Mouse (Mus musculus) 3134 (cell line): ENCODE data around the gene Guf1.

Experiments used
- DNase-seq: peaks from one replicate; pipeline ENCODE4 v3.0.0-alpha.2; 2011; ENCODE audit warnings: low spot score; ENCODE audit not compliant: insufficient read length; ENCODE audit errors: extremely low read depth

The Guf1 gene

DNA sequence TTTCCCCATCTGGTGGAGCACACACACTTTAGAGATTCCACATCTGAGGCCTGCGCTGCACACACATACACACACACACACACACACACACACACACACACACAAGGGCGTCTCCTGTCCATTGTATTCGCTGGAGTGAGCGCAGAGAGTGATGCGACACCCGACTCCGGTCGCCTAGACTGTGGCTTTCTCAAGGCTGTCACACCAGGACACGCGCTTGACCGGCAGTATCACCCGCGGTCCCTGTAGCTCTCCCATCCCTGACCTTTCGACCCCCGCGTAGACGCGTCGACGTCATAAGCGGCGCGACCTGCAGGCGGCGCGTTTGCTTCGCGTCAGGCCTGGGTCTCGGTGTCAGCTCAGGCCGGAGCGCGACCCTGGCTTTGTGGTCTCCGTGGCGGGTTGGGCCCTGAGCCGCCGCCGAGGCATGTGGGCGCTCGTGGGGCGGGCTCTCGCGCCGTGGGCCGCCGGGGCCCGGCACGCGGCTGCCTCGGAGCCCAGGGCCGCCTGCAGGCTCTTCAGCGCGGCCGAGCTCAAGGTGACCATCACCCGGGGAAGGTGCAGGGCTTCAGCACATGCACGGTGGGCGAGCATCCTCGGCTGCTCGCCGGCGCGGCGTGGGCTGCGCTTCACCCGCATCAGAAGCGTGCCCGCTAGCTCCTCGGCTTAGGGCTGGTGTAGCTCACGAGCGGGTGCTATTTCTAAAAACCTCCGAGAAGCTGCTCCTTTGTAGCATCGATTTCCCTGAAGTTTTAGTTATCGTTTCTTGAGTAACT is at the start of gene Guf1:
Gene Guf1 (plus strand): TSS at position 296 of the 776 bp plus-strand sequence.
- DNase-seq: peak; percentile 90

DNA sequence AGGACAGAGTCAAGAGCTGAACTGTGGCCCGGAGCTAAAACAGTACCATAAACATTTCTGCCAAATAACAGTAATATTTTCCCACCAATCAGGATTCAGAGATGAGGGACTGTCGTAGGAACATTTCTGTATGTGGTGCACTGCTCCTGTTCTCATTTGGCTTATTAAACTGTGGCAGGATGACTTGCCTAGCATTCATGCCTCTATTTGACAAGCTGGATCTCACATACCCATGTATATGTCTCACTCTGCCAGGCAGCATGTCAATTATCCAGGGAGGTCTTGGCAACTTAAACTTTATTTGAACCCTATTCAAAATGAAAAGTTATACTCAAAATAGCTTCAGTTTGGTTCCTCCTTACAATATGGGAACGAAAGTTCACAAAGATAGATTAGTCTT is 49.7 kb upstream of the Guf1 start:
- DNase-seq: no peak

DNA sequence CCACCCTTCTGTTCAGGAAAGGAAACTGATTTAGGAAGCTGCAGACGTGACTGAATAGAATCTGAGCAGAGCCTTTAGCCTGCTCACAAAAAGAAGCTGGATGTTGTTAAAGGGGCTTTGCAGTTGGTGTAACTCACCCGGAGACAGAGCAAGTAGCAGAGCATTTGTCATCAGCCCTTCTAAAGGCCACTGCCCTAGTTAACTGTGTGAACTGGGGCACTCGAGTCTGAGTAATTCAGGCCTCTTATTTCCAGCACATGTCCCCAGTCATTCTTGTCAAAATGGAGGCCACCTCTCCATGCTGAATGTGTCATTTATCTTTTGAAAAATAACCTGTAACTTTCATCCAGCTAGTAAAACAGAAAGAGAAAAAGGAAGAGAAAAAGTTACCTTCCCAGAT is 45.1 kb upstream of the Guf1 start:
- no peak for DNase-seq

DNA sequence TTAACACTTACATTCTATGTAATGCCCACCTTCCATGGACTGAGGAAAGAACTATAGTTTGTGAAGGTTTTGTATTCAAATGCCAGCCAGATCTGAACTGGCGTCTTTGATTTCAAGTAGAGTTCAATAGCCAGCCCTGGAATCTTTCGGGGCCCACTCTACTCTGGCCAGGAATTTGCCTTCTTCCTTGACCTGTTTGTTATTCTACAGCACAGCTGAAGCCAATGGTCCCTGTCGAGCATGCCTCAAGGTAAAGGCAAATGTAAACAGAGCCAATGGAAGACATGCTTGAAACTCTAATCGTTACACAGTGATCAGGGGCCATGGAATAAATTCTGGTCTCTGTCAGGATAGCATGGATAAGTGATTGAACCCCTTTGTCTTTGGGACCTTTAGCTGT is 44.5 kb upstream of the Guf1 start:
- no peak for DNase-seq

DNA sequence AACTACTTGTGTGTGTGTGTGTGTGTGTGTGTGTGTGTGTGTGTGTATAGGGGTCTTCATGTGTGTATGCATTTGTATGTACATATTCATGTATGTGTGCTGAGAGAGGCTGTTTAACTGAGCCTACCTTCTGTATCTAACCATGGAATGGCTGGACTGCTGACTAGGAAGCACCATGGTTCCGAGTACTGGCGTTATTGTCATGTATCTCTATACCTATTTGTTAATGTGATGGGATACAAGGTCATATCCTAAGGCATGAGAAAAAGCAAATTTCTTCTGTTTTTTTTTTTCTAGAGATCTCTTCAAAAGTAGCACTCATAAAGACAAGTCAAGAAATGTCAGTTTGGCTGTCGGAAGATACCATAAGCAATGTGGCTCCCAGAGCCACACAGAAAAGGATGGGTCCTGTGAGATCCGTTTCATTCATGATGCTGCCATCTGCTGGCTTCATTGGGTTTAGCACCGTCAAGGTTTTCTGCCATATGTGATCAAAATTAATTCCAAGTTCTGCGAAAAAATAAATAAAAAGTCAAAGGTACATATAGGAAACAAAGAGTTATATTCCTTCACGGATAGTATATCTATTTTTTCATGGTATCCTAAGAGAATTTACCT is 36.0 kb upstream of the Guf1 start:
- no peak for DNase-seq

DNA sequence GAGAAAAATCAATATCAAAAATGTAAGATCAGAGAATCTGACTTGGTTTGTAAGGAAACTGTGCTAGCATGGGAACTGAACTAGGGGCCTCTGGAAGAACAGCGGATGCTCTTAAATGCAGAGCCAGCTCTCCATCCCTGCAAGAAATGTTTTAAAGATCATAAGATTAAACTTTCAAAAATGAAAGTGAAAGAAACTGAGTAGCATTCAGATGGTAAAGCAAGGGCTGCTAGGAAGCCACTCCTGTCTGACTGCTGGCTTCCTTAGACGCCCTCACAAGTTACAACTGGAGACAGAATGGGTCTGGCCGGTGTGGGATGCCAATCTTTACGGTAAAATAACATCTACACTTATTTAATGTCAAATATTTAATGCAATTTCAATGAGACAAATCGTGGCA is 34.7 kb upstream of the Guf1 start:
- DNase-seq: peak; percentile 10

DNA sequence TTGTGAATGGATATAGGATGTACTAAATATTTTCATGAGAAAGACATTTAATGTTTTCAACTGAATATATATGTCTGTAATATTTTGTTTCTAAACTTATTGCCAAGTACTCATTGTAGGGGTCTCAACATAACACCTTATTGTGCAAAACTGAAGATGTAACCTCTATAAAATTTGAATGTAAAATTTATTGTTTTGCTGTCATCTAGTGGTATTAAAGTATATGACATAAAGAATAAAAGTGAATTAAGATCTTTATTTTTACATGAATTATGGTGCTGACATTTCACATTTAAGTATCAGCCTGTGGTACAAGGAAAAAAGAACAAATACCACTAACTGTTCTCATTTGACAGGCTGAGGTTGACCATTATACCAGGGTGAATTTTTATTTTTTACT is 32.8 kb upstream of the Guf1 start:
- no peak for DNase-seq

DNA sequence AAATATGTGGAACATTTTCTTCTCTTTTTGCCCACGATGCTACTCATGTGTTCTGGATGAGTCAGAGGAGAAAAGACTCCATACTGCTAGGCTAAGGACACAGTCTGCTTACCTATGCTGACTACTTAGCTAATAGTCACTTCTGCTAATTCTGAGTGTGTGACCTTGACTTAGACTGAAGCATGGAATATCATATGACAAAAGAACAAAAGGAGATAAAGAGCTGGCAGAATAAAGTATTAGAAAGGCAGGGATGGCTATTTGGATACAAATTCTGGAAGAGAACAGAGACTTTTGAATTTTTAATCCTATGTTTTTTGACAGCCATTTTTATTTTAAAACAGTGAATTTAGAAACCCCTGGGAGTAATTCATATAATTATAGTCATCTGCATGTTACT is 15.0 kb upstream of the Guf1 start:
- DNase-seq: no peak

DNA sequence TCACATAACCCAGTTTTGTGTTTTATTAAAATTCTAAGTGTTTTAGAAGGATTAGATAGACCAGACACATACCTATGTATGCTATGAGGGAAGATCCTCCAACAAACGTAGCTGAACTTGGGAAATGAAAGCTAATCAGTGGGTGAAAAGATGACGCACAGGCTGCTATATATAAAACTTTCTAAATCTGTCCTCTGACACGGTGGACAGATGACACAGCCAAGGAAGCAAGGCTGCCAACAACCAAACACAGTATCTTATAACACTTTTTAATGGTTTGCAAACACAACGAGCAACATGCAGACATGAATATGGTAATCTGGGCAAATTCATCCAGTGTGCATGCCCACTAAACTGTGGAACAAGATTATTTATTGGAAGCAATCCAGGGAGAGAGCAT is 14.2 kb upstream of the Guf1 start, which contains the start of gene Yipf7:
Gene Yipf7 (minus strand): TSS at position 160 of the 400 bp plus-strand sequence.
- DNase-seq: no peak

DNA sequence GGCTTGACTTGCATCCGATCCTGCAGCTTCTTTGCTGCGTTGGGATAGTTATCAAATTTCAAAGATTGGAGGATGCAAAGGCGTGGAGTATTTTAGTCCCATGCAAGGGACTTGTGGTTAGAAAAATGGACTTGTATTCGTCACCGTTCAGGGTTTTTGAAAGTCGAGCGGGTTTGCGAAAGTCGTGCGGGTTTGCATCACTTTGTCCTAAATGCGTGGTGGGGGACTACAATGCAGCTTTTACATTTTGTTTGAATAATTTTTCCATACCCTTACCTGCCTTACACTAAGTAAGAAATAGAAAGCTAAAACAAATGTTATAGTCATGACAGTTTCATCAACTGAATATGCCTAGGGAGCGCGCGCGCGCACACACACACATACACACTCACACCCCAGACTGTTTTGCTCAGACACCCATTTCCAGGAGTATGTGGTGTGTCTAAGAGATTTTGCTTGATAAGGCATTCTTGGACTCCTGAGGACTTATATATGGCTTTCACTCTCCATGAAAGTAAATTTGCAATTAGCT is 747 bp downstream of the Guf1 start:
- peak; percentile 11 for DNase-seq

DNA sequence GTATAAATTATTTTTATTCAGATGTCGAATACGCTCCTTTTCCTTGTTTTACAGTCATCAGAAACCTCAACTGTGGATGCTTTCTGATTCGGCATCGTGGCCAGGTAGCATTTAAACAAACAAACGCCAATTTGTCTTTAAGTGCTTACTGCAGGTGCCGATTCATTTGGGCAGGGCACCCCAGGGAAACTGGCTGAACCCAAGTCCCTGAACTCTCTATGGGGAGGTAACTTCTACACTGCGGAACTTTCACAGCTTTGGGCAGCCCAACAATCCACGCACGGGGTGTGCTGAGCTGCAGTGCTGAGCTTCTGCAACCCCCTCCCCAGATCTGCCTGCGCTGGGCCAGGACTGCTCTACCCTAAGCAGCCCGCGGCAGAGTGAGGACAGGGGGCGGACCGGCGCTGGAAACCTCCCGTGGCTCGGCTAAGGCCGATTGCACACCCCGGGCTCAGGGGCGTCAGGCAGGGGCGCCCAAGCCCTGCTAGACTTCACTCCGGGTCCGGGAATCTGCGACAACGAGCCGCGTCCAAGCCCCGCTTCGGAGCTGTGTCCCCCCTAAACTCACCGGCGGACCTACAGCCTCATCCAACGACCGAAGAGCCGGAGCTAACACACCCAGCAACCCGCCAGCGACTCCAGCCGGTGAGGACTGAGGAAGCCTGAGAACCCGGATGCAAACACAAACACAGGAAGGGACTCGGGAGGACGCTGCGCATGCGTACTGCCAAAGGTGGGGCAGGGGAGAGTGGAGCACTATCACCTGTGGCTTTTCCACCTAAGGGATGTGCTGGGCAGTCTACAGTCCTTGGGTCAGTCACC is 35.1 kb downstream of the Guf1 start, which contains the start of gene Gnpda2:
Gene Gnpda2 (minus strand): TSS at position 701 of the 822 bp plus-strand sequence.
- peak; percentile 70 for DNase-seq

DNA sequence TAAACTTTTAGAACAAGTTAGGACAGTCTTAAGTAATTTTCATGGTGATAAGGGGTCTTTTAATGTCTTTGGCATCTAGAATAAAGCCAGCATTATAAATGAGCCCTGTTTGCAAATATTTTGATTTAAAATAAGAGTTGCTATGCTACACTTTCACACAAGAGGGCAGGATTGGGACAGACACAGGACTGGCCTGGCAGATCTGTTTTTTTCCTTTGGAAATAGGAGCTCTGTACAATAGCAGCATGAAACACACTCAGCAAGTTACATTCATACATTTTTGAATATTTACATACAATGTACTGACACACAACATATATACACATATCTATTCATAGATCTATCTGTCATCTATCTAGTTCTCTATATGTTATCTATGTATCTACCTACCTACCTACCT is 44.3 kb downstream of the Guf1 start:
- no peak for DNase-seq

DNA sequence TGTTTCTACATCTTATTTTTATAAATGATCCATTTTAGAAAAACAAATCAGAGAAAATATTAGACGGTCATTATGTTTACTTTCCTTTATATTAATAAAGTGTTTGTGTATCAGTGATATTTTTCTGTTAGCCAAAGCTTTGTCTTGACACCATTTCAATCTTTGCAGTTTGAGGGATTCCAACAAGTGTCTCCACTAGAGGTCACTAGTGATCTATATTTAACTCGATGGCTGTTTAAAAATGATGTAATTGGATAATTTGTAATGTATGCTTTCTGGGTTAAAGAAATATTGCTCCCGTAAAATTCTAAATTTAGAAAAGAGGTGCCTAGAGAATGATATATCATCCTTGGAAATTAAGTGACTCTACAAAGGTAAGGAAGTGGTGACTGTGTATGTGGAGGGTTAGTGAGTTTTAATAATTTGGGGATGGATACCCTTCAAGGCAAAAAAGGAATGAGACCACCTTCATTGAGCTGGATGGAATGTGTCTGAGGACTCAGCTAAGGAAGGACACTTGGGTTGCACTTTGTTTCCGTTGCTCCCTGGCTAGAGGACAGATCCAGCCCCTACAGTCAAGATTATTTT is 56.6 kb downstream of the Guf1 start:
- no peak for DNase-seq

DNA sequence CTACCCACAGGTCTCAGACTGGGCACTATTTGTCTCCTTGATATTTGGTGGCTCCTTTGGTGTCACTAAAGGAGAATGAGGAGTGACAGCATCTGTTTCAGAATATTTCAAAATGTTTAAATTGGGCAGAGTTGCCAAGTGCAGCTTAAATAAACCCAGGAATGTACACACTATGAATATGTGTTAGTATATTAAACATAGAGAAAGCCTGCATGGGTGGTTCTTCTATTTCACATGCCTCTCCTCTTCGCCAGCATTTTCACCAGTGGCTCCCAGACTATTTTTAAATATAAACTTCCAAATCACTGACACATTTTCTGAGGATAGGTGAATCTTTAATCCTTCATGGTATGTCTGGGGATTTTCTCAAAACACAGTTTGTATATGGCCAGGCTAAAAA is 64.2 kb downstream of the Guf1 start:
- DNase-seq: no peak
